Mouse (Mus musculus): Measurements from ENCODE around the gene Gm6309.
A peak's percentile ranks its signal among the peaks of the same experiment; 100 is the strongest.
"Not testable (repeated sequence)": the region's sequence is repeated elsewhere in the genome, so short reads cannot be mapped to it uniquely, and the experiment has no call there.

Gene Gm6309

DNA sequence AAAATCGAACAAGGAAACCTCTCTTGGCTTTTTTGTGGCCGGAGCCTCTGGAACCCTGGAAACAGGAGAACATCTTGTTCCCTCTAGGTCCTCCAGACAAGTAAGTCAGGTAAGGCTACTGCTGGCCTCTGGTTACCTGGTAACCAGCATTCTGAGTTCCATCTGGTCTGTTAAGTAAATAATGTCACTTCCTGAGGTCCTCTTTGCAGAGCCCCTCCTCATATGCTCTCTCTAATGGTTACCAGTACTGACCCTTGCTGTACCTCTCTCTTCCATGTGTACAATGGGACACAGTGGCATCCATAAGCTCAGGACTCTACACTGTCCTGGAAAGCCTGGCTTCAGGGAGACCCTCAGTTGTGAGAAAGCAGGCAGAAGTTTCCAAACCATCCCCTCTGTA, at the start of gene Gm6309:
Gene Gm6309 (minus strand): TSS at position 101 of the 400 bp plus-strand sequence.
- DNase-seq = not testable (repeated sequence)

GRCm38 (mm10) chr5:146205537-146205936, 35.0 kb upstream of the Gm6309 start:
- DNase-seq = no peak

- DNase-seq = no peak
Measured at GRCm38 (mm10) chr5:146203921-146204320, 33.4 kb upstream of the Gm6309 start.

DNA sequence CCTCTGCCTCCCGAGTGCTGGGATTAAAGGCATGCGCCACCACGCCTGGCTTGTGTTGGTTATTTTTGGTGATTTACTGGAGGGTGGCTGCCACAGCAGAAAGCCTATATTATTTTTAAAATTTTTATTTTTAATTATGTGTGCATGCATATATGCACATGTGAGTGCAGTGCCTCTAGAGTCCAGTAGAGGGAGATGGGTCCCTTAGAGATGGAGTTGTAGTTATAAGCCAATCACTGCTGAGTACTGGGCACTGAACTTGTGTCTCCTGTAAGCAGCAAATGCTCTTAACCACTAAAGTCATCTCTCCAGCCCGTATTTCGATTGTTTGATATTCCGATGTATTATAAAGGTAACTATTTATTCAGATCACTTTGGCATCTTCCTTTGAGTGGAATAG, 30.1 kb upstream of the Gm6309 start:
- no peak for DNase-seq

- DNase-seq = no peak
Measured at GRCm38 (mm10) chr5:146199540-146199939, 29.0 kb upstream of the Gm6309 start.

DNA sequence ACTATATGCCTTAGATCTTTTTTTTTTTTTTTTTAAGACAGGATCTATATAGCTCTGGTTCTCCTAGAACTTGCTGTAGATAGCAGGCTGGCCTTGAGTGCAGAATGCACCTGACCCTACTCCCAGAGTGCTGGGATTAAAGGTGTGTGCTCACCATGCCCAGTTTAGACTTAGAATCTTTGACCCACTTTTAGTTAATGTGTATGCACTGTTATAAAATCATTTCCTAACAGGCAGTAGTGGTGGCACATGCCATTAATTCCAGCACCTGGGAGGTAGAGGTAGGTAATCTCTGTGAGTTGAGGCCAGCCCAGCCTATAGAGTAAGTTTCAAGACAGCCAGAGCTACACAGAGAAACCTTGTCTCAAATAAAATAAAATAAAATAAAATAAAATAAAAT, 28.6 kb upstream of the Gm6309 start:
- no peak for DNase-seq

- DNase-seq = peak; percentile 42 to 45
Measured at GRCm38 (mm10) chr5:146193360-146193759, 22.8 kb upstream of the Gm6309 start.

- DNase-seq = peak; percentile 82 to 89
Measured at GRCm38 (mm10) chr5:146190501-146191269, 20.2 kb upstream of the Gm6309 start.

DNA sequence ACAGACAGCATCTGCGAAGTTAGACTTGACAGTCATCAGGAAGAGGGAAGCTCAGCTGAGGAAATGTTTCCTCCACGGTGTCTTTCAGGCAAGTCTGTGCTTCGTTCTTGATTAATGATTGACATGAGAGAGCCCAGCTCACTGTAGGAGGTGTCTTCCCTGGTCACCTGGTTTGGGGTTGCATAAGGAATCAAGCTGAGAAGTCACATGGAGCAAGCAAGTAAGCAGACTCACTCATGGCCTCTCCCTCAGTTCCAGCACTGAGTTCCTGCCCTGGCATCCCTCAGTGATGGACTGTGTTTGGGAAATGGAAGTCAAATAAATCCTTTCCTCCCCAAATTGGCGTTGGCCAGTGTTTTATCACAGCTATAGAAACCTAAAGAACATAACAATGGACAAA, 19.6 kb upstream of the Gm6309 start:
- DNase-seq = peak in 1 of 2 experiments; percentile 17

- peak; percentile 30 to 56 for DNase-seq
Measured at GRCm38 (mm10) chr5:146188712-146189111, 18.2 kb upstream of the Gm6309 start.

DNA sequence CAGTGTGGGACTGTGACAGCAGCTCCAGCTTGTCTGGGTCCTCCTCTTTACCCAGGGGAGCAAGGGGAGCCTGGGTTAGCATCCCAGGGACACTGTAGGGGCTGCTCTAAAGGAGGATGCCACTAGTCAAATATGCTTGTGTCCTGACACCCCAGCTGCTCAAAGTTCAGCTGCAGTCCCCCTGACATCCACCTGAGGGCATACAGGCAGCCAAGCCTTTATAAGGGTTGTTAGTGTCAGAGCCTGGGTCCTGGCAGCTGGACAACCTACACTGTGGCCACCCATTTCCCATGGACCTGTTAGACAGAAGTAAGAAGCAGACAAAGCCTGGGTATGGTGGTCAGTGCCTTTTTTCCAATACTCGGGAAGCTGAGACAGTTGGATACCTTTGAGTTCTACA, 17.6 kb upstream of the Gm6309 start:
- peak in 1 of 2 experiments; percentile 22 for DNase-seq

DNA sequence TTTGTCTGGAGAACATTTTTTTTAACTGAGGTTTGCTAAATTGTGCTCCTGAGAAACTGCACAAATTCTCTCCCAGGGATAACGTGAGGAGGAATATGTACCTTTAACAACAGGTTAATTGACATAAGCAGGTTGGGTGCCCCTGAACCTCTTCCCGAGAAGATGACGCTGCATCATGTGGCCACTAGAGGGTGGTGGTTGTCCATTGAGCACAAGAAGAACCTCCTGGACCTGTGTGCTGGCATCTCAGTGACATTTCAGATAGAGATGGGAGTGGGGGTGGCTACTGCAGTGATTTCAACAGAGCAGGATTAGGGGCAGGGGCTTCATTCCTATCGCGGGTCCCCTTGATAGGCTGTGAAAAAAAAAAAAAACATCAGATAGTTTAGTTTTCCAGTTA, 16.9 kb upstream of the Gm6309 start:
- DNase-seq = peak; percentile 83 to 84

GRCm38 (mm10) chr5:146185204-146185603, 14.7 kb upstream of the Gm6309 start, which contains the start of gene 1700001J03Rik:
1700001J03Rik (minus strand) TSS chr5:146185304.
- DNase-seq = not testable (repeated sequence)

DNA sequence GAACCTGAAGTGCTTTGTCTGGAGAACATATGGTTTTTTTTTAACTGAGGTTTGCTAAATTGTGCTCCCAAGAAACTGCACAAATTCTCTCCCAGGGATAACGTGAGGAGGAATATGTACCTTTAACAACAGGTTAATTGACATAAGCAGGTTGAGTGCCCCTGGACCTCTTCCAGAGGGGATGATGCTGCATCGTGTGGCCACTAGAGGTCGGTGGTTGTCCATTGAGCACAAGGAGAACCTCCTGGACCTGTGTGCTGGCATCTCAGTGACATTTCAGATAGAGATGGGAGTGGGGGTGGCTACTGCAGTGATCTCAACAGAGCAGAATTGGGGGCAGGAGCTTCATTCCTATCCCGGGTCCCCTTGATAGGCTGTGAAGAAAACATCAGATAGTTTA, 2.2 kb upstream of the Gm6309 start:
- peak; percentile 69 to 70 for DNase-seq

GRCm38 (mm10) chr5:146160439-146160838, 10.1 kb downstream of the Gm6309 start, which contains the start of gene Gm5565:
Gm5565 (minus strand) TSS chr5:146160539.
- DNase-seq = not testable (repeated sequence)

GRCm38 (mm10) chr5:146158326-146158725, 12.2 kb downstream of the Gm6309 start:
- not testable (repeated sequence) for DNase-seq

GRCm38 (mm10) chr5:146150454-146150853, 20.1 kb downstream of the Gm6309 start:
- DNase-seq = no peak

DNA sequence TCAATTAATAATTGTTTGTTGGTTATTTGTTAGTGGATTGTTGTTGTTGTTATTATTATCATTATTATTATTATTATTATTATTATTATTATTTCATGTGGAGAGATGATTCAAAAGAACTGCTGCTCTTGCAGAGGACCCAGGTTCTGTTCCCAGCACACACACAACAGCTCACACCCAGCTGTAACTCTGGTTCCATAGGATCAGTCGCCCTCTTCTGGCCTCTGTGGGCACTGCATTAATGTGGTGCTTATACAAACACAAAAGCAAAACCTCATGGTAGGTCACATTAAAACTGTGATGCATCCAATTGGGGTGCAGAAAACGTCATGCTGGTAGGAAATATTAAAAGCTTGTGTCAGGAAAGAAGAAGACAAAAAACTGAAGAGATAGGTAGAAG, 22.6 kb downstream of the Gm6309 start:
- no peak for DNase-seq

Measured in cerebellum, adult 18-20 months (tissue).